Mouse (Mus musculus) kidney, embryonic 14.5 days (tissue): Measurements from ENCODE around the gene Srgap3. TPM values are rescaled to one million over a fixed set of nuclear protein-coding genes. Genes with fewer than 3 reads are reported as not detected.

ENCODE experiments used
- ATAC-seq: fragments of 200-750 bp; cut with Nextera tagmentation; 2 replicates; pipeline ENCODE4 v1.8.0; 2017; ENCODE audit warnings: moderate number of reproducible peaks, mild to moderate bottlenecking, moderate TSS enrichment, moderate library complexity; ENCODE audit not compliant: low FRiP score, low TSS enrichment
- H3K27ac ChIP-seq: fragments of 300-500 bp; sonication (generic); 2 replicates; pipeline ENCODE4 v1.5.1; 2014; ENCODE audit warnings: low read depth, mild to moderate bottlenecking, low read length, moderate library complexity, mixed read lengths
- H3K27me3 ChIP-seq: fragments of 300-500 bp; sonication (generic); 2 replicates; pipeline ENCODE4 v1.6.1; 2014; ENCODE audit warnings: mild to moderate bottlenecking, low read length; ENCODE audit not compliant: control insufficient read depth, insufficient read depth
- H3K36me3 ChIP-seq: fragments of 300-500 bp; sonication (generic); 2 replicates; pipeline ENCODE4 v1.6.1; 2014; ENCODE audit warnings: low read length, mixed read lengths; ENCODE audit not compliant: control insufficient read depth, insufficient read depth
- H3K4me1 ChIP-seq: fragments of 300-500 bp; sonication (generic); 2 replicates; pipeline ENCODE4 v1.6.1; 2014; ENCODE audit warnings: low read length, mixed read lengths; ENCODE audit not compliant: control insufficient read depth, insufficient read depth
- H3K4me2 ChIP-seq: fragments of 300-500 bp; sonication (generic); replicated peaks from 2 replicates; pipeline ENCODE4 v1.6.1; 2014; ENCODE audit warnings: low read depth, mild to moderate bottlenecking, low read length
- H3K4me3 ChIP-seq: fragments of 300-500 bp; sonication (generic); 2 replicates; pipeline ENCODE4 v1.5.1; 2014; ENCODE audit warnings: mild to moderate bottlenecking, low read length
- H3K9ac ChIP-seq: fragments of 300-500 bp; sonication (generic); 2 replicates; pipeline ENCODE4 v1.6.1; 2014; ENCODE audit warnings: low read depth, mild to moderate bottlenecking, low read length, moderate library complexity
- H3K9me3 ChIP-seq: fragments of 300-500 bp; sonication (generic); 2 replicates; pipeline ENCODE4 v1.6.1; 2016; ENCODE audit warnings: low read length; ENCODE audit not compliant: control insufficient read depth
- WGBS: fragments of 180-500 bp; shearing (Covaris S2); extraction: QIAGEN DNeasy Blood & Tissue Kit; methylation state at CpG from one replicate; pipeline ENCODE4 v1.1.7; 2014; 5-methylcytosine and 5-hydroxymethylcytosine counted together
- polyA plus RNA-seq: library from polyadenylated mRNA; unstranded; fragments of >200 nt; fragmentation: Nextera tagmentation; extraction: Ambion mirVana; gene quantifications from 2 replicates; pipeline ENCODE4 v1.2.1, GENCODE M21; 2014

The Srgap3 gene
- polyA plus RNA-seq: 4.6 and 6.9 TPM in 2 replicates

GRCm38 (mm10) chr6:112946895-112947436, at the start of gene Srgap3:
Srgap3 (minus strand) TSS chr6:112947266.
- ATAC-seq: peak; percentile 93
- H3K4me3 ChIP-seq: peak within 1 kb of the TSS; percentile 67
- no peaks in the 10 kb centered on the region for H3K36me3 ChIP-seq
- H3K27me3 ChIP-seq: no peaks in the 10 kb centered on the region
- peak within 1 kb of the TSS; percentile 80; the same call in 1 of the 2 replicates for H3K27ac ChIP-seq
- H3K9me3 ChIP-seq: no peaks in the 10 kb centered on the region
- H3K9ac ChIP-seq: peak within 1 kb of the TSS; percentile 72
- H3K4me1 ChIP-seq: peaks cover 22% of the 10 kb centered on the region; the same call in 1 of the 2 replicates
- peak within 1 kb of the TSS; percentile 88 for H3K4me2 ChIP-seq
- WGBS: under 1% methylated on average over 31 of the region's 31 CpGs

- Histone ChIP-seq H3K4me1 (no peaks in the 10 kb centered on the region), H3K4me2 (no peak overlapping the region), H3K9me3 (no peaks in the 10 kb centered on the region), H3K27me3 (no peaks in the 10 kb centered on the region), H3K9ac (no peak overlapping the region), H3K4me3 (no peak overlapping the region), H3K36me3 (no peaks in the 10 kb centered on the region), H3K27ac (no peak overlapping the region)
- WGBS: 47% methylated on average over 1 of the region's 1 CpGs
- no peak for ATAC-seq
Observed at GRCm38 (mm10) chr6:112995708-112996107, 48.6 kb upstream of the Srgap3 start.

GRCm38 (mm10) chr6:112990119-112990518, 43.1 kb upstream of the Srgap3 start:
- Histone ChIP-seq H3K4me1 (0 out of 2 replicates have a peak, but pooled peaks cover 4% of the 10 kb centered on the region), H3K36me3 (no peaks in the 10 kb centered on the region)
- WGBS: 46% methylated on average over 1 of the region's 1 CpGs

GRCm38 (mm10) chr6:112985362-112986314, 38.6 kb upstream of the Srgap3 start:
- 73% methylated on average over 9 of the region's 9 CpGs for WGBS
- H3K4me2 ChIP-seq: no peak overlapping the region
- no peaks in the 10 kb centered on the region for H3K9me3 ChIP-seq
- ATAC-seq: no peak
- no peaks in the 10 kb centered on the region for H3K27me3 ChIP-seq
- H3K9ac ChIP-seq: no peak overlapping the region
- H3K27ac ChIP-seq: no peak overlapping the region
- no peak overlapping the region for H3K4me3 ChIP-seq
- 0 out of 2 replicates have a peak, but pooled peaks cover 4% of the 10 kb centered on the region for H3K4me1 ChIP-seq
- no peaks in the 10 kb centered on the region for H3K36me3 ChIP-seq

More at GRCm38 (mm10) chr6:112990119-112990518, 43.1 kb upstream of the Srgap3 start:
- no peak for ATAC-seq
- no peaks in the 10 kb centered on the region for H3K9me3 ChIP-seq
- no peak overlapping the region for H3K4me3 ChIP-seq
- no peak overlapping the region for H3K4me2 ChIP-seq
- no peaks in the 10 kb centered on the region for H3K27me3 ChIP-seq
- no peak overlapping the region for H3K27ac ChIP-seq
- H3K9ac ChIP-seq: no peak overlapping the region

GRCm38 (mm10) chr6:112982241-112982640, 35.2 kb upstream of the Srgap3 start:
- 24% methylated on average over 7 of the region's 7 CpGs for WGBS
- Histone ChIP-seq H3K27me3 (no peaks in the 10 kb centered on the region), H3K9me3 (no peaks in the 10 kb centered on the region), H3K4me1 (no peaks in the 10 kb centered on the region), H3K4me3 (no peak overlapping the region), H3K27ac (no peak overlapping the region), H3K36me3 (no peaks in the 10 kb centered on the region), H3K4me2 (no peak overlapping the region), H3K9ac (no peak overlapping the region)
- no peak for ATAC-seq

GRCm38 (mm10) chr6:112978947-112979346, 31.9 kb upstream of the Srgap3 start:
- Histone ChIP-seq H3K36me3 (no peaks in the 10 kb centered on the region), H3K4me1 (peaks cover under 1% of the 10 kb centered on the region; the same call in 1 of the 2 replicates), H3K4me3 (no peak overlapping the region), H3K4me2 (no peak overlapping the region), H3K9me3 (no peaks in the 10 kb centered on the region), H3K27me3 (no peaks in the 10 kb centered on the region), H3K27ac (no peak overlapping the region), H3K9ac (no peak overlapping the region)
- no peak for ATAC-seq
- WGBS: 88% methylated on average over 3 of the region's 3 CpGs

- H3K27ac ChIP-seq: no peak overlapping the region
- WGBS: 82% methylated on average over 4 of the region's 4 CpGs
- H3K9me3 ChIP-seq: no peaks in the 10 kb centered on the region
- H3K4me2 ChIP-seq: no peak overlapping the region
- ATAC-seq: no peak
- H3K9ac ChIP-seq: no peak overlapping the region
- peaks cover 5% of the 10 kb centered on the region; the same call in 1 of the 2 replicates for H3K4me1 ChIP-seq
- no peaks in the 10 kb centered on the region for H3K36me3 ChIP-seq
- H3K4me3 ChIP-seq: no peak overlapping the region
- no peaks in the 10 kb centered on the region for H3K27me3 ChIP-seq
Observed at GRCm38 (mm10) chr6:112977246-112977645, 30.2 kb upstream of the Srgap3 start.

GRCm38 (mm10) chr6:112976541-112976940, 29.5 kb upstream of the Srgap3 start:
- Histone ChIP-seq H3K27ac (no peak overlapping the region), H3K9me3 (no peaks in the 10 kb centered on the region), H3K4me3 (no peak overlapping the region), H3K4me1 (peaks cover 5% of the 10 kb centered on the region; the same call in 1 of the 2 replicates), H3K9ac (no peak overlapping the region), H3K27me3 (no peaks in the 10 kb centered on the region), H3K36me3 (no peaks in the 10 kb centered on the region), H3K4me2 (no peak overlapping the region)
- no peak for ATAC-seq

GRCm38 (mm10) chr6:112976136-112976535, 29.1 kb upstream of the Srgap3 start:
- Histone ChIP-seq H3K4me3 (no peak overlapping the region), H3K4me2 (no peak overlapping the region), H3K9ac (no peak overlapping the region), H3K36me3 (no peaks in the 10 kb centered on the region), H3K4me1 (peaks cover 5% of the 10 kb centered on the region; the same call in 1 of the 2 replicates), H3K9me3 (no peaks in the 10 kb centered on the region), H3K27ac (no peak overlapping the region), H3K27me3 (no peaks in the 10 kb centered on the region)
- 81% methylated on average over 16 of the region's 16 CpGs for WGBS
- no peak for ATAC-seq
